Mouse (Mus musculus) adrenal gland, adult 8-10 months (tissue): Measurements from ENCODE around the gene Suds3. TPM values are rescaled to one million over a fixed set of nuclear protein-coding genes. Genes with fewer than 3 reads are reported as not detected.

Experiments
- DNase-seq: peaks from one replicate; pipeline ENCODE4 v3.0.0; 2022
- total RNA-seq, 4 experiments: library from RNA; stranded (reverse); gene quantifications; 2 replicates each; pipeline ENCODE4 v1.2.4; 2022

The Suds3 gene
- total RNA-seq, 4 experiments from 2014 or later = 108 to 130 (median 123) TPM

DNA sequence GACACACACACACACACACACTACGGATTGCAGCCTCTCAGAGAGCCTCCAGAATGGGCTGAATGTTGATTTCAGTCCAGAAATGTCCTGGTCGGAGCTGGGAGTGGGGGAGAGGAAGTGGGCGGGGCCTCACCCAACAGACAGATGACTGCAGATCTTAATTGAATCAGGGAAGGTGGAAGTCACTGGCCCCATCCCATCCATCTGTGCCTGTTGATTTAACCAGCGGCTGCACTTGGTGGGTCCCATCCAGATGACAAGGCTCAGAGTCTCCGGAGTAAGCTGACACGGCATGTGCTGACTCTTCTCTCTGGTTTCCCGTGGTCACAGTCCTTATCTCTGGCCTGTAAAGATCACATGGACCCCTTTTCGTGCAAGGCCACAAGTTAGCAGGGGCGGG, 20.0 kb upstream of the Suds3 start:
- no peak for DNase-seq

DNA sequence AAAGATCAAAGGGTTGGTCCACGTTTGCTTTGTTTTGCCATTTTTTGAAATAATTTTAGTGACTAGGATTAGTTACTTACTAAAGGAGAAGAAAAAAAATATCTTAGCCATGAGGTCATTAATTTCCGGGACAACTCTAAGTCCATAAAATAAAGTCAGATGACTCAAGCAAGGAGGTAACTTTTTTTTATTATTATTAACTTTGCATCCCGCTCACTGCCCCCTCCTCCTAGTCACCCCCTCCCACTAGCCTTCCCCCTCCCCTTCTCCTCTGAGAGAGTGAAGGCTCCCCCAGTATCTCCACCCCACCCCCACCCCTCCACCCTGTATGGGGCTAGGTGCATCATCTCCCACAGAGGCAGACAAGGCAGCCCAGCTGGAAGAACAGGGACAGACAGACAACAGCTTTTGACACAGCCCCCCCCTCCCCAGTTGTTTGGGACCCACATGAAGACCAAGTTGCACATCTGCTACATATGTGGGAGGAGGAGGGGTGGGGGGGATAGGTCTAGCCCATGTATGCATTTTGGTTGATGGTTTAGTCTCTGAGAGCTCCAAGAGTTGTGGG, 19.1 kb upstream of the Suds3 start:
- no peak for DNase-seq

DNA sequence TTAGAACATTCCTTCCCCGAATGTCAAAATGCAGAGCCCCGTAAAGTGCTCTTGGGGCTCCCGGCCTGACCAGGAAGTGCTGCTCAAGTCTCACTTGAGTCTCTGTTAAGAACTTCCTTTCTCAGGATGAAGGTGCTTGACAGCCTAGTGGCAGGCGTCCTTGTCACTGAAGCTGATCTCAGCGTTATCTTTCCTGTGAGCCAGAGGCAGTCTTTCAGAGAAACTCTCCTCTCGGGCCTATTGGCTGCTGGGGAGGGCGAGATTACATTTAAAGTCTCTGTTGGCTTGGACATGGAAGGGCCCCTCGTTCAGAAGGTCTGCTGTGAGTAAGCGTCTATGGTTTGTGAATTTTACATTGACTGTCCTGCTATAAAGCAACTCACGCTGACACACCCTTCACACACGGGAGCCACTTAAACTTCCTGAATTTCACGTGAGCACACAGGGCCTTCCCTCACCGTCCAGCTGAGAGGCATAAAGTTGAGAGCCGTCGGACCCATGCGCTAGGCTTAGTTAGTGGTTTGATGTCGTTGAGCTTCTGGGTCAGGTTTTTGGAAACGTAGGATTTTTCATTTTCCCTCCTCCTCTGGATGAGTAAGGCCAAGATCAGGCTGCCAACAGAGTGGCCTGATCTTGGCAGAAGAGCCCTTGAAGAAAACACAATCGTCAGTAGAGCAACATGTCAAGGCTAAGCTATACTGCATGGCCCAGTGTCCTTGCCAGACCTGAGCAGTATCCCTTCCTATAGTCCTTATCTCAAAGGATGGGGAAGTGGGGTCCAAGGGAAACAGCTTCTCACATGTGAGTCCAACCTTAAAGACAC, 18.4 kb upstream of the Suds3 start:
- DNase-seq = peak; percentile 43

DNA sequence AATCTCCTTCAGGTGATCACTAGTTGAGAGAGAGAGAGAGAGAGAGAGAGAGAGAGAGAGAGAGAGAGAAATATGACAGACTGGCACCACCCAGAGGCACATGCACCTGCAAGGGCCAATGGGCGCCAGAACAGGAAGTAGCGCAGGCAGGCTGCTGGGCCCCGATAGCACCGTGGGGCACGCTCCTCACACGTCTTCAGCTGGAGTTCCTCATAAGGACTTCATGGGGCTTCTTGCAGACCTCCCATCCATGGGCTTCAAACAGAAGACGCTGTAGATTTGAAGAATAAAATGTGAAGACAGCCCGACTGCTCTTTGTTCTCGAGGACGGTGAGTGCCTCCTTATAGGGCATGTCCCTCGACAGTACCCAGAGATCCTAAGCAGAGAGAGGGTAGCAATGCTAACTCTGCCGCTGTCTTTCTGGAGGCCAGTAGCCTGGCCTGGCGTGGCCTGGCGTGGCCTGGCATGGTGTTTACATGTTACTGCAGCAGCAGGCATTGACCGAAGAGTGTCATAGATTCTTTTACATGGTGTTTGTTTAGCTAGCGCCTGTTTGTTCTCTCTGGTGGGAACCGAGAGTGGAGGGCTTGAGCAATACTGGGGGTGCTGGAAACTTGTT, 17.6 kb upstream of the Suds3 start:
- DNase-seq = no peak

DNA sequence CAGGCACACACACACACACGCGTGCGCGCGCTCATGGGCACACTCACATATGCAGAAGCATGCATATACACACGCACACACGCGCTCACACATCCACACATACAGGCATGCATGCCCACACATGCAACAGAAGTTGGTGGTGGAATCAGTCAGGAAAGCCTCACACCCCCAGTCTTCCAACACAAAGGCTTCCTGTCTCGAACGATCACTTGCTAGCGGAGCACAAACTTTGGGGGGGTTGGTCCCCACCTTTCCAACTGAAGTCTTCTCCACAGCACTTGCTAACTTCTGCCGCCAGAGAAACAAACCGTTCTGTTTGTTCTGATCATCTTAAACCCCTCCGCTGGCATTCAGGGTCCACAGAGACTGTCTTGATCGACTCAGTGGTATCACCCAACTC, 14.8 kb upstream of the Suds3 start:
- DNase-seq = no peak

DNA sequence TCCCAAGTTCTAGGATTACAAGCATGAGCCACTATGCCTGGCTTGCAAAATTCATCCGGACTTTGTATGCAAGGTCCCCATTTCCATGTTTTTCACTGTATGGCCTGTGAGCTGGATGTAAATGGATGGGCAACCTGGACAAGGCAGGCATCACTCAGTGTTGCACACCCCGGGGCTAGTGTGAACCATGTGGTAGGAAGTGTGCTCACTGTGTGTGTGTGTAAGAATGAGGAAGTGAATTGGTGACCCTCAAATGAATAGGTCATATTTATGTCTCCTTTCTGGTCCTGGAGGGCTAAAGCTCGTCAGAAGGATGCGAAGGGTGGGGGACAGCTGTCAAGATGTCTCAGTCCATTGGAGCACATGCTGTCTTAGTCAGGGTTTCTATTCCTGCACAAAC, 11.1 kb upstream of the Suds3 start:
- no peak for DNase-seq

DNA sequence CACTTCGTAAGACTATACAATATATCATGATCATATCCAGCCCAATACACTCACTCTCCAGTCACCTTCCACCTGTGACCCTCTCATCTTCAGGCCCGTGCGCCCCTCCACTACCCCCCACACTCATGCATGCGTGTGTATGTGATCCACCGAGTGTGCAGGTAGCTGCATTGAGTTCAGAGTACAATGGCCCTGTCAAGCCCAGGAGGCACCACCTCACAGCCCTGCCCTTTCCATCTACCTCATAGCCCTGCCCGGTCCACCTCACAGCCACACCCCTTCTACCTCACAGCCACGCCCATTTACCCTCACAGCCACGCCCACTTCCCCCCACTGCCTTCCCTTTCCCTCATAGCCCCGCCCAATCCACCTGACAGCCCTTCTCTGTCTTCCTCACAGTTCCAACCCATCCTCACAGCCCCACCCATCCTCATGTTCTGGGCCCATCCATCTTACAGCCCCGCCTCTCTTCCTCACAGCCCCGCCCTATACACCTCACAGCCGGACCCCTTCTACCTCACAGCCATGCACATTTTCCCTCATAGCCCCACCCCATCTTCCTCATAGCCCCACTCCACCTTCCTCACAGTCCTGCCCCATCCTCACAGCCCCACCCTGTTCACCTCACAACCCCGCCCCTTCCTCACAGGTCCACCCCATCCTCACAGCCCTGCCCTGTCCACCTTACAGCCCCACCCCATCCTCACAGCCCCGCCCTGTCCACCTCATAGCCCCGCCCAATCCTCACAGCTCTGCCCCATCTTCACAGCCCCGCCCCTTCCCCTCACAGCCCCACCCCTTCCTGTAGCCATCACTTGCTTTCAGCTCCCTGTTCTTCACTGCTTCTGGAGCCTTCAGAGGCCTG, 9.8 kb upstream of the Suds3 start:
- DNase-seq = no peak

DNA sequence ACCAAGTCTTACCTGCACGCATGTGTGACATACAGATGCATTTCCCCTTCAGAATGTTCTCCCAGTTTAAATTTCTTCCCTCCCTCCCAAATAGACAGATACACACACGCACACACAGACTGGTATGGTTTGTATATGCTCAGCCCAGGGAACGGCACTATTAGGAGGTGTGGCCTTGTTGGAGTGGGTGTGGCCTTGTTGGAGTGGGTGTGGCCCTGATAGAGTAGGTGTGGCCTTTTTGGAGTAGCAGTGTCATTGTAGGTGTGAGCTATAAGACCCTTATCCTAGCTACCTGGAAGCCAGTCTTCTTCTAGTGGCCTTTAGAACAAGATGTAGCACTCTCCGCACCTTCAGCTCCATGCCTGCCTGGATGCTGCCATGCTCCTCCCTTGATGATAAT, 7.9 kb upstream of the Suds3 start:
- no peak for DNase-seq

DNA sequence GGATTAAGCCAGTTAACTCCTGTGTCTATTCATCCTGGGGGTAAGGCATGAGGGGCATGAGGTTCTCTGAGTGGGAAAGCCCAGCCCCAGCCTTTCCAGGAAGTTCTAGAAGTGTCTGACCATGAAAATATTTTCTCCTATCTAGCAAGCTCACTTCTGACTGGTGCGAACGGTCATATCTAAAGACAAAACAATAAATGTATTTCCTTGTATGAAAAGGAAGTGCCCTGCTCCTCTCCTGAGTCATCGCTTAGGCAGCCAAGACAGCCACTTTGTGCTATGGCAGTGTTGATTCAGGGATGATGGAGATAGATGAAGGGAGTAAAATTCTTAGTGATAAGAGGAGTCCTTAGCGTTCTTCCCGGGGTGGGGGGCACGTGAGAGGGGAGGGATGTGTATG, 7.2 kb upstream of the Suds3 start:
- DNase-seq = no peak

DNA sequence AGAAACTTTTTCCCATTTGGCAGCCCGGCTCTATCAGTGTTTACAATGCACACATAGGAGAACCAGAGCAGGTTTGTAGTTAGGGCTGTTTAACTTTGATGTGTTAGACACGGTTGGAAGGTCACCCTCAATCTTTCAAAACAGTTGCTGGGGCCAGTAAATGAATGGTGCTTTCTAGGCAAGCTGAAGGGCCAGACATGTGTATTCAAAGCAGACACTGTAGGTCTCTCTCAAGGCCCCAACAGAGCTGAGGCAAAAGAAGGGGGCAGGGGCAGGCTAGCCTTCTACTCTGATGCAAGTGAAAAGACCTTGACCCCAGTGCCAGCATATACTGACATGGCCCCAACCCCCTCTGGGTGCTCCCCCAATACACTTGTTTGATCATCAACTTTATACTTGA, 5.7 kb upstream of the Suds3 start:
- peak; percentile 32 for DNase-seq

DNA sequence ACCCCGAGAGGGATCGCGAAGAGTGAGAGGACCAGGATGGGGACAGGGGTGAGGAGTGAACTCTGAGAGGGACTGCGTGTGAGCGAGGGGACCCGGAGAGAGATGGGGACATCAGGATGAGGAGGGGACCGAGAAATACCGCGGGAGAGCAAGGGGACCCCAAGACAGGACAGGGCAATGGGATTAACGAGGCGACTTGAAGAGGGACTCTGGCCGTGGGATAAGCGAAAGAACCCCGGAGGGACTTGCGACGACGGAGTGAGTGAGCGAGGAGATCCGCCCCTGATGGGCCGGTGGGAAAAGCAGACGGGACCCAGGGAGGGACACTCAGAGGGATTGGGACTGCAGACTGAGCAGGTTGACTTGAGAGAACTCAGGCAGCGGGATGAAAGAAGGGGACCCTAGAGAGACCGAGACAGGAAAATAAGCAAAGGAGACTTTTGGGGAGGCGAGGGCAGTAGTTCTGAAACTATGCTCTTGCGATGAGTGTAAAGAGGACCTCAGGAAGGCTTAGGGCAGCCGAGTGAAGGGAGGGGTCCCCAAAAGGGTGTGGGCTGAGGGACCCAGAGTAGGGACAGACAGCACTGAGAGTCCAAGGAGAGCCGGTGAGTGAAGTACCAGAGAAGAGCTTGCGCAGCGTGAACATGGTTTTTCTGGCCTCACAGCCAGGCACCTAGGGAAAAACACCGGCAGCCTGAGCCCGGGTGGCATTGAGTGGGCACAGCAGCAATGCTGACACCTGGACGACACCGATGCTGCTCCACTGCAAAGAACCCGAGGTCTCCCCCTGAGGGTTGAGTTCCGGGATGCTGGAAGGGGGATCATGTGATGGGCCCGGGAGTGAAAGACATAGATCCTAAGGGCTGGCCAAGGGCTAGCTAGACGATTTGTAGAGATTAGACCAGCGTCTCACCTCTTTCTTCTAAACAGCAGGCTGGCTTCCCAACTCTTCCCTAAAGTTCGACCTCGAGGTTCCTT, 4.9 kb upstream of the Suds3 start:
- DNase-seq = no peak

DNA sequence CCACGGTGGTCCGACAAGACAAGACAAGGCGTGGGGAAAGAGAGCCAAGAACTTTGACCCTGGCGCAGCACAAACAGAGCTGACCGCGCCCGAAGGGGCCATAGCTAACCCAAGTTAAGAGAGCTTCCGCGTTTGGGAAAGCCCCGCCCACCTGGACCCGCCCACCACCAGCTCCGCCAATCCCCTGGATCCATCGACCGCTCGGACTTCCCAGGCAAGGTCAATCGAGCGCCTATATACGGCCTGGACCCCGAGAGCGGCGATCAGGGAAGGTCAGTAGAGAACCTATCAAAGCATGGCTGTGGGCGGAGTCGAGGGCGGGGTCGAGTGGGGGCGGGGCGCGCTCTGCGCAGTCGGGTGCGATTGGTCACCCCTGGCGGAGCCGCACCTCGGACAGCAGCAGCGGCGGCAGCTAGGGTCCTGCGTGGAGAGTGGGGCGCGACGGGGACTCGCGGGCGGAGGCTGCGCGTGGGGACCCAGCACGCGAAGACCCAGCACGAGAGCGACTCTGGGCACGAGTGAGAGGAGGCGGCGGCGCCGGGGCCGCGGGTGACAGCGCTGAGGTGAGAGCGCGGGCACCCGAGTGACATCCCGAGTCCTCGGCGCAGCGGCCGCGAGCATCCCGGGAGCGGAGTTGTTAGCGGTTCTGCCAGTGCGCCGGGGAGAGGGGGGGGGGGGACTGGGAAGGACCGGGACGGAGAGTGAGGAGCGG, 4.0 kb upstream of the Suds3 start, which contains the start of gene Taok3:
Gene Taok3 (plus strand): TSS at position 353 of the 712 bp plus-strand sequence.
- DNase-seq = peak; percentile 99

DNA sequence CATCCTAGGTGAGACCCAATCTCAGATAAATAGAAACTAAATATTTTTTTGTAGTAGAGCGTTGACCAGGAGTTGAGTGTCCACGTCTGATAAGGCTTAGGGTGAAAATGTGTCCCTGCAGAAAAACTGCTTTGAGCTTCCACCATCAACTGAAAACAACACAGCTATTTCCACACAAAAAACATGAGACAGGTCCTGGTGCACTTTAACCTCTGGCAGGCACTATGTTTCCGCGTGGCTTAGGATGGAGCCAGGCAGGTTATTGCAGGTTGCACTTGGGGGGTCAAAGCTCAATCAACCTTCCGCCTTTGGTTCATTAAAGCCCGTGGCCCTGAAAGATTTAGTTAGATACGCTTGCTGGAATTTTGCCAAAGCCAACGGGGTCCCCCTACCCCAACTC, 2.9 kb upstream of the Suds3 start:
- DNase-seq = no peak

DNA sequence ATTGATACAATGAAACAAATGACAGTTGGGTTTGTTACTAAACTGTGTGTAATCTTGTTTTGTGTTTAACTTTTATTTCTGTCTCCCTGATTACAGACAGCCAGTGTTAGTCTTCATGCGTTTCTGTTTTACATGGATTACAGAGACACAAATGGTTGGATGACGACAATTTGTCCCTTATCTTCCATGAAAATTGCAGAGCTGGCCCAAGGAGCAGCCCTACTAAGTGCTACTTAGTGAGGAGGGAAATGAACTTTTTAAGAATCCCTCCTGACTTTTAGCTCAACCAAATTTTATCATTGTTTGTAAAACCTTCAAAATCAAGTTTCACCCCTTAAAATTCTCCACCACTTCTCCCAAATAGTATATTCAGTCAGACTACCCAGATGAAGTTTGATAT, 2.3 kb upstream of the Suds3 start:
- DNase-seq = no peak

DNA sequence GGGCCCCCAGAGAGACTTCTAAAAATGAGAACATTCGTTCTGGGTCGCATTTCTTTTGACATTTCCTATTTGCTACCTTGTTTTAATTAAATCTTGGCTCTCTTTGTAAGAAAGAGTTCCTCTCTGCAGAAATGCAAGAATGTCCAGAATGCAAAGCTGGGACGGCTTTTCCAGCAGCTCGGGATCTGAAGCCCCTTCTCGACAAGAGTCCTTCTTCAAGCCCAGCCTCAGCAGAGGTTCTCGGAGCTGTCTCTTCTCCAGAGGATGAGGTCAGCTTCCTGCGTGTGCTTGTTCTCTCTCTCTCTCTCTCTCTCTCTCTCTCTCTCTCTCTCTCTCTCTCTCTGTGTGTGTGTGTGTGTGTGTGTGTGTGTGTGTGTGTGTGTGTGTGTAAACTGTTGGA, 1.8 kb upstream of the Suds3 start:
- DNase-seq = no peak

DNA sequence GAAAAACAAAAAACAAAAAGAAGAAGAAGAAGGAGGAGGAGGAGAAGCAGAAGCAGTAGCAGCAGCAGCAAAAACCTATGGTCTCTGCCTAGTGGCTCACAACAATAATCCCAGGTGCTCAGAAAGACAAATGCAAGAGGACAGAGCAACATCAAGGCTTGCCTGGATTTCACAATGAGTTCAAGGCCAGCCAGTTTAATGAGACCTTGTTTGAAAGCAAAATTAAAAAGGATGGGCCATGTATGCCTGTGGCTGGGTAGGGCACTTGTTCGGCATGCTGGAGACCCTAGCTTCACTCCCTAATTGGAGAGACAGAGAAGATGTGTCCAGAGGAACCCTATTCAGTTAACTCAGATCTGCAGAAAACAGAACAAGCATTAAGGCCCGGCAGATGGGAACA, 1.3 kb upstream of the Suds3 start:
- no peak for DNase-seq

DNA sequence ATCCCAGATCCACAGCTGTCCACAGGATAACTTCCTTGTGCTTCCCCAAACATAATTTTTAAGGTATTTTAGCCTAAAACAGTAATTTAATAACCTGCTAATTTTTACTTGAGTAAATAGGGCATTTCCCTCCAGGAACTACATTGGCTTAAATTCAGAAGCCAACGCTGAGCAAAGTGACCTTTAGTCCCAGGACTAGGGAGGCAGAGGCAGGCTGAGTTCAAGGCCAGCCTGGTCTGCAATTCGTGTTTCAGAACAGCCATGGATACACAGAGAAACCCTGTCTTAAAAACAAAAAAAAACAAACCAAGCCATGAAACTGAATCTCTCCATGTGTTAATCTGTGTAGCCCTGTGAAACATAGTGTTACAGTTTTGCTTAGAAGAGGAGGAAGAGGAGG, 747 bp upstream of the Suds3 start:
- DNase-seq = peak; percentile 32

DNA sequence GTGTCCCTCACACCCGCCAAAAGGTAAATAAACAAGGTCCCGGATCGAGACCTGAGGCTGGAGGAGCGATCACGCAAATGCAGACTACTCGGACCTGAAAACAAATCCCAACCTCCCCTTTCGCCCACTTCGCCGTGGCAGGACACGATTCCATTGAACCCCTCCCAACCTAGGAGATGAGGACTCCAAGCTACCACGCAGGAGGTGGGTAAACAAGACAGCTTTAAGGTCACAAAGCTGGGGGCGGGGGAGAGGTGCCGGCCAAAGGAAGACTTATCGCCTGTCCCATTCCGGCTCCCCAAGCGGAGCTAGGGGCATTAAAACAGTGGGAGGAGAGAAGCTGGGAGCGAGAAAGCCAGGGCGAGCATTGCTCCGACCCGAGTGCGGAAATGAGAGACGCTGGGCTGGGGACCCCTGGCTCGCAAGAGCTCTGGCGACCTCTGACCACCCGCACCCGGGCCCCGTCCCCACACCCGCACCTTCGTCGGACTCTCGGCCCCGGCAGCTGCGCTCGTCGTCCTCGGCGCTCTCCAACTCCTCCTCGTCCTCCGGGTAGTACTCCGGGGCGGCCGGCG, 633 bp downstream of the Suds3 start:
- peak; percentile 39 for DNase-seq

DNA sequence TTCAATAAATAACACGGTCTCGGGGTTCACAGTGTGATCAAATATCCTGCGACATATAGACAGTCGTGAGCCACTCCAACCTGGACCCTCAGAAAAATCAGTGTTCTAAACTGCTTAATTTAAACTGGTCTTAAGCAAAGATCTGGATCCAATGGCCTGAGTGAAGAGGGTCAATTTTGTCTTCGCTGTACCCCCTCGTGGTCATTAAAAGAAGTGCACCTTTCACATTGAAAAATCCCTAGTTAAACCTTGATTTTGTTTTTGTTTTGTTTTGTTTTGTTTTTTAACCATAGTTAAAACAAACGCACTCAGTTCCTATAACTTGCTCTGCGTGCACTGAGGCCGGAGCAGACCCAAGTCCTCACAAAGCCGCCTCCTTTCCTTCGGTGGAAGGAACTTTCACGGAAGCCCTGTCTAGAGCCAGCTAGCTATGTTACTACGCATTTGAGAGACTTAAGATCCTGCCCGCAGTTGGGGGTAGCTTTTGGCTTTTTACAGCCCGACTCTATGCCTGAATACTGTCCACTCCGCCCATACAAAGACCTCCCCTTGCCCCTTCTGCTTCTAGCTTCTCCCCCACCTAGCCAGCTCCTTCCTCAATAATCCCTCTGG, 1.2 kb downstream of the Suds3 start:
- DNase-seq = no peak

DNA sequence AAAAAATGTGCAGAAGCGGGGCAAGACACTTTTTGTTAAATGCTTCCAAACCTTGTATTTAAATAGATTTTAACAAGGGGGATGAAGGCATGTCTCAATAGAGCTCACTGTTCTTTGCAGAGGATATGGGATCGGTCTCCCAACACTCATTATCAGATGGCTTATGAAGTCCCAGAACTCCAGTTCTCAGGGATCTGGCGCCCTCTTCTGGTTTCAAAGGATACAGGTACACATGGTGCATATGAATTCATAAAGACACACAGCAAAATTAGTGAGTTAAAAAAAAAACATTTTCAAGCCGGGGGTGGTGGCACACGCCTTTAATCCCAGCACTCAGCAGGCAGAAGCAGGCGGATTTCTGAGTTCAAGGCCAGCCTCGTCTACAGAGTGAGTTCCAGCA, 2.6 kb downstream of the Suds3 start:
- DNase-seq = no peak
